Mouse (Mus musculus): ENCODE measurements around the gene Mtch1. TPM values are rescaled to one million over a fixed set of nuclear protein-coding genes. Genes with fewer than 3 reads are reported as not detected.
"Not testable (repeated sequence)": the region's sequence is repeated elsewhere in the genome, so short reads cannot be mapped to it uniquely, and the experiment has no call there.

Mtch1 gene
- 741 TPM for polyA plus RNA-seq (2012; fragmentation: generic; extraction: Trizol)

DNA sequence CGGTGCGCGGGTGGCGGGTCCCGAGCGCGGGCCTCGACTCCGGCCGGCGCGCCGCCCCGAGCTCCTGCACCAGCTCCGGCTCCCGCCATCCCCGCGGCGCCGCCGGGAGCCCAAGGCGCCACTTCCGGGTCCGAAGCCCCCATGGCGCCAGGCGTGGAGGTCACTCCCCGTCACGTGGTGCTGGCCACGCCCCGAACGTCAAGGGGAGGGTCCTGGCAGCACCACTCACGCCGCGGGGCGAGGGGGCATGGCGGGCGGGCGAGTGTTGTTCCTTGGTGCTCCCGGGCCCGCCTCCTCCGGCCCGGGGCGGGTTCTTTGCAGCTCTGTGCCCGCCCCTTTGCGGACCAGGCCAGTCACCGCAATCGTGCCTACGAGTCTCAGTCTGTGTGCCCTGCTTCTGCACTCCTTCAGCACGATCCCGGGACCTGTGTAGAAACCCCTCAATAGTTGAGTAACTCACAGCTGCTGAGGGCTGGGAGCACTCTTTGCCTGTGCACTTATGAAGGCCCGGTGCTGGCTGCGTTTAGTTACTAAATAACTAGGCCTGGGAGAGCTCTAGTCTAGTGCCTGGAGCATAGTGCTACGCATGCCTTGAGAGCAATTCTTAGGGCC lies at the start of gene Mtch1:
TSS of gene Mtch1 (minus strand) at position 290 of the 612 bp plus-strand sequence.
- TF ChIP-seq CEBPB (IDR thresholded peaks at IDR 0.05; ENCODE audit: insufficient read depth, poor library complexity, severe bottlenecking) (no peak), USF1 (IDR thresholded peaks at IDR 0.05; ENCODE audit: low read depth) (peak; percentile 95), MYOD1 (IDR thresholded peaks at IDR 0.05; ENCODE audit: control insufficient read depth in 1 of 3, insufficient read length in 2 of 3, low read depth in 2 of 3) (no peak), TCF12 (IDR thresholded peaks at IDR 0.05; ENCODE audit: insufficient read depth, poor library complexity, severe bottlenecking) (no peak), POLR2A (IDR thresholded peaks at IDR 0.05; ENCODE audit: insufficient read length, low read depth) (peak; percentile 64), REST (IDR thresholded peaks at IDR 0.05; ENCODE audit: insufficient read depth, insufficient read length) (no peak), MAX (IDR thresholded peaks at IDR 0.05; ENCODE audit: low read depth) (no peak), POLR2AphosphoS2 (IDR thresholded peaks at IDR 0.05; ENCODE audit: insufficient read length, low read depth) (peak; percentile 79), TCF3 (IDR thresholded peaks at IDR 0.05; ENCODE audit: insufficient read length, low read depth) (no peak), SRF (IDR thresholded peaks at IDR 0.05; ENCODE audit: control insufficient read depth, insufficient read length, low read depth) (peak; percentile 69), E2F4 (IDR thresholded peaks at IDR 0.05; ENCODE audit: insufficient read depth) (no peak), MYOG (IDR thresholded peaks at IDR 0.05; ENCODE audit: control insufficient read depth in 1 of 3, insufficient read depth in 1 of 3, insufficient read length in 2 of 3, low read depth in 2 of 3) (no peak)
- Histone ChIP-seq H3K27me3 (ENCODE audit: control insufficient read depth, insufficient read depth, insufficient read length) (no peaks in the 10 kb centered on the region), H3K36me3 (ENCODE audit: control insufficient read depth, insufficient read depth) (peaks cover 5% of the 10 kb centered on the region), H3K4me3 (peak within 1 kb of the TSS; percentile 92), H3K79me2 (ENCODE audit: control insufficient read depth, insufficient read depth) (peaks cover 43% of the 10 kb centered on the region), H3ac (ENCODE audit: control insufficient read depth, insufficient read length) (peak within 1 kb of the TSS; percentile 86), H3K4me2 (ENCODE audit: low read depth) (peak within 1 kb of the TSS; percentile 99)

DNA sequence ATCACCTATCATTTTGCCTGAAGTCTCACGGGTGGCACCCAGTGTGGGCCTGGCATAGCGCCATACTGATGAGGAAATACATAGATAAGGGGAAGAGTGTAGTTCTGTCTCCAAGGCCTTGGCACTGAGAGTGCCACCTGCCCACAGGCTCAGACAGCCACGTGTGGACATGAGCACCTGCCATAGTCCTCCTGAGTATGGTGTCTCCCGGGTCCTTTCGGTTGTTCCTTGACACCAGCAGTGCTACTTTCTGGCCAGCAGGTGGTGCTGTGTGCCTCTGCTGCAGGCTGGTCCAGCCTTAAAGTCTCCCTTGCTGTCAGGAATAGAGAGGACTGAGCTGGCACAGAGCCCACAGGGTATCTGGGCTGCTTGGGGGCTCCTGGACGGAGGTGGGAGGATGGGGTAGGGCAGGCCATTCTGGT lies 49.1 kb upstream of the Mtch1 start:
- Histone ChIP-seq H3K27me3 (ENCODE audit: control insufficient read depth, insufficient read depth, insufficient read length) (no peaks in the 10 kb centered on the region), H3ac (ENCODE audit: control insufficient read depth, insufficient read length) (no peak overlapping the region), H3K4me2 (ENCODE audit: low read depth) (no peak overlapping the region), H3K4me3 (no peak overlapping the region), H3K79me2 (ENCODE audit: control insufficient read depth, insufficient read depth) (no peaks in the 10 kb centered on the region), H3K36me3 (ENCODE audit: control insufficient read depth, insufficient read depth) (no peaks in the 10 kb centered on the region)
- TF ChIP-seq MYOG (IDR thresholded peaks at IDR 0.05; ENCODE audit: control insufficient read depth in 1 of 3, insufficient read depth in 1 of 3, insufficient read length in 2 of 3, low read depth in 2 of 3): peak in 1 of 3 experiments; percentile 29
- TF ChIP-seq SRF (IDR thresholded peaks at IDR 0.05; ENCODE audit: control insufficient read depth, insufficient read length, low read depth): peak; percentile 18
- peak in 1 of 3 experiments; percentile 30 for TF ChIP-seq MYOD1 (IDR thresholded peaks at IDR 0.05; ENCODE audit: control insufficient read depth in 1 of 3, insufficient read length in 2 of 3, low read depth in 2 of 3)
- no peak for TF ChIP-seq TCF3 (IDR thresholded peaks at IDR 0.05; ENCODE audit: insufficient read length, low read depth)

DNA sequence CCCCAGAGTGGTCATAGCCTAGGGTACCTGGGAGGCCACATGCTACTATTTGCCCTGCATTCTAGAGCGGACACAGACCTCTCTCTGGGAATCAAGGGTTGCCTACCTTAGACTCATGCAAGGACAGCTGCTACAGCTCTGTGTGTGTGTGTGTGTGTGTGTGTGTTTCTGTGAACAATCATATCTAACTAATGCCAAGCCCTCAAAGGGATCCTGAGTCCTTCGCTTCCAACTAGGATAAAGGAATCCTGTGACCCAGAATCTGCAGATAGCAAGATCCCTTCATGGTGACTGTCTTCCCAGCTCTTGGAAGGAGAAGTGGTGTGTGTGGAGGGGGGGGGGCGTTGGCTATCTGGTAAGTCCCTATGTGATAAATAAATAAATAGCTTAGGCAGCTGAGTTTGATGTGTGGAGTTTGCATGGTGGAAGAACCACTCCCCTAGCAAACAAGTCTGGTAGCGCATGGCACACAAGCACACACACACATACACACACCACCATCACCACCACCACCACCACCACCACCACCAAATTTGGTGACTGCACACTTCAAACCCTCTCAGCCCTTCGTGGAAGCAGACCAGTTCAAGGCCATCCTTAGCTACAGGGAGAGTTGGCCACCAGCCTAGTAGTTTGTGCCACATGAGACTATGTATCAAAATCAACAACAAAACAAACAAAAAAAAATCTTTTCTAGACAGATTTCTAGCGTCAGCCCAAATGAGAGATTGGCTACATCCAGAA lies 48.5 kb upstream of the Mtch1 start:
- Histone ChIP-seq H3K79me2 (ENCODE audit: control insufficient read depth, insufficient read depth) (no peaks in the 10 kb centered on the region), H3ac (ENCODE audit: control insufficient read depth, insufficient read length) (no peak overlapping the region), H3K4me3 (no peak overlapping the region), H3K27me3 (ENCODE audit: control insufficient read depth, insufficient read depth, insufficient read length) (no peaks in the 10 kb centered on the region), H3K4me2 (ENCODE audit: low read depth) (no peak overlapping the region), H3K36me3 (ENCODE audit: control insufficient read depth, insufficient read depth) (no peaks in the 10 kb centered on the region)
- TF ChIP-seq USF1 (IDR thresholded peaks at IDR 0.05; ENCODE audit: low read depth) (no peak), E2F4 (IDR thresholded peaks at IDR 0.05; ENCODE audit: insufficient read depth) (no peak), MYOD1 (IDR thresholded peaks at IDR 0.05; ENCODE audit: control insufficient read depth in 1 of 3, insufficient read length in 2 of 3, low read depth in 2 of 3) (no peak), MAX (IDR thresholded peaks at IDR 0.05; ENCODE audit: low read depth) (no peak), POLR2A (IDR thresholded peaks at IDR 0.05; ENCODE audit: insufficient read length, low read depth) (no peak), MYOG (IDR thresholded peaks at IDR 0.05; ENCODE audit: control insufficient read depth in 1 of 3, insufficient read depth in 1 of 3, insufficient read length in 2 of 3, low read depth in 2 of 3) (no peak)

DNA sequence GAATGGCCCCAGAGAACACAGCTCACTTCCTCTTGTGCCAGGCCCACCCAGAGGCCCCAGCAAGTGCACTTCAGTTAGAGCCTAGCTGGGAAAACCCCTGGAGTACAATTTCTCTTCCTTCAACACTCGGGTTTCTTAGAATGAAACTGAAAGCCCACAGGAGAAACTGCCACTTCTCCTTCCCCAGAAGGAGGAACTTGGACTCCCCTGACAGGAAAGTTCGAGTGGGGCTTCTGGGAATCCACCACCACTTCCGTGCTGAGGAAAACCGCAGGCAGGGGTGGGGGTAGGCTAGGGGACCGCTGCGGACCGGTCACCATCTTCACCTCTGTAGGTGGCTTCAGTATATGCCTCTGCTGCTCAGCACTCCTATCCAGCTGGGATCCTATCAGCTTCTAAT lies 47.6 kb upstream of the Mtch1 start:
- Histone ChIP-seq H3K36me3 (ENCODE audit: control insufficient read depth, insufficient read depth) (no peaks in the 10 kb centered on the region), H3K4me2 (ENCODE audit: low read depth) (no peak overlapping the region), H3K4me3 (no peak overlapping the region), H3ac (ENCODE audit: control insufficient read depth, insufficient read length) (no peak overlapping the region), H3K79me2 (ENCODE audit: control insufficient read depth, insufficient read depth) (no peaks in the 10 kb centered on the region), H3K27me3 (ENCODE audit: control insufficient read depth, insufficient read depth, insufficient read length) (no peaks in the 10 kb centered on the region)
- TF ChIP-seq POLR2AphosphoS2 (IDR thresholded peaks at IDR 0.05; ENCODE audit: insufficient read length, low read depth) (no peak), REST (IDR thresholded peaks at IDR 0.05; ENCODE audit: insufficient read depth, insufficient read length) (no peak), SRF (IDR thresholded peaks at IDR 0.05; ENCODE audit: control insufficient read depth, insufficient read length, low read depth) (no peak), MYOD1 (IDR thresholded peaks at IDR 0.05; ENCODE audit: control insufficient read depth in 1 of 3, insufficient read length in 2 of 3, low read depth in 2 of 3) (no peak)

DNA sequence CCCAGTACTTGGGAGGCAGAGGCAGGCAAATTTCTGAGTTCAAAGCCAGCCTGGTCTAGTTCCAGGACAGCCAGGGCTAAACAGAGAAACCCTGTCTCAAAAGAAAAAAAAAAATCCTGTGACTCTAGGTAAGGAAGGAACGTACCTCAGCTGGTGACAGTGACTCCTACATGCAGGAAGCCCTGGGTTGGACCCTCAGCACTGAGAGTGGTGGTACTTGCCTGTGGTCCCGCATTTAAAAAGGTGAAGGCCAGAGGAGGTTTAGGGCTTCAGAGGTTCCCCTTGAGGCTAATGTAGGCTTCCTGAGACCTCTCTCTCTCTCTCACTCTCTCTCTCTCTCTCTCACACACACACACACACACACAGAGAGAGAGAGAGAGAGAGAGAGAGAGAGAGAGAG lies 47.0 kb upstream of the Mtch1 start:
- H3K4me2 ChIP-seq (ENCODE audit: low read depth); H3ac ChIP-seq (ENCODE audit: control insufficient read depth, insufficient read length); H3K36me3 ChIP-seq (ENCODE audit: control insufficient read depth, insufficient read depth); H3K4me3 ChIP-seq; H3K79me2 ChIP-seq (ENCODE audit: control insufficient read depth, insufficient read depth); H3K27me3 ChIP-seq (ENCODE audit: control insufficient read depth, insufficient read depth, insufficient read length): not testable (repeated sequence)

All from myocyte (in vitro differentiated cells).